Mouse (Mus musculus) ovary, postnatal 36 days (tissue): ENCODE data around the gene Taok3.

ENCODE experiments used
- DNase-seq: peaks from one replicate; pipeline ENCODE4 v3.0.0; 2022; ENCODE audit warnings: low spot score, mixed read lengths

The Taok3 gene

DNA sequence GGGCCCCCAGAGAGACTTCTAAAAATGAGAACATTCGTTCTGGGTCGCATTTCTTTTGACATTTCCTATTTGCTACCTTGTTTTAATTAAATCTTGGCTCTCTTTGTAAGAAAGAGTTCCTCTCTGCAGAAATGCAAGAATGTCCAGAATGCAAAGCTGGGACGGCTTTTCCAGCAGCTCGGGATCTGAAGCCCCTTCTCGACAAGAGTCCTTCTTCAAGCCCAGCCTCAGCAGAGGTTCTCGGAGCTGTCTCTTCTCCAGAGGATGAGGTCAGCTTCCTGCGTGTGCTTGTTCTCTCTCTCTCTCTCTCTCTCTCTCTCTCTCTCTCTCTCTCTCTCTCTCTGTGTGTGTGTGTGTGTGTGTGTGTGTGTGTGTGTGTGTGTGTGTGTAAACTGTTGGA lies 2.2 kb upstream of the Taok3 start:
- DNase-seq, result no peak

DNA sequence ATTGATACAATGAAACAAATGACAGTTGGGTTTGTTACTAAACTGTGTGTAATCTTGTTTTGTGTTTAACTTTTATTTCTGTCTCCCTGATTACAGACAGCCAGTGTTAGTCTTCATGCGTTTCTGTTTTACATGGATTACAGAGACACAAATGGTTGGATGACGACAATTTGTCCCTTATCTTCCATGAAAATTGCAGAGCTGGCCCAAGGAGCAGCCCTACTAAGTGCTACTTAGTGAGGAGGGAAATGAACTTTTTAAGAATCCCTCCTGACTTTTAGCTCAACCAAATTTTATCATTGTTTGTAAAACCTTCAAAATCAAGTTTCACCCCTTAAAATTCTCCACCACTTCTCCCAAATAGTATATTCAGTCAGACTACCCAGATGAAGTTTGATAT lies 1.7 kb upstream of the Taok3 start:
- DNase-seq, result no peak

DNA sequence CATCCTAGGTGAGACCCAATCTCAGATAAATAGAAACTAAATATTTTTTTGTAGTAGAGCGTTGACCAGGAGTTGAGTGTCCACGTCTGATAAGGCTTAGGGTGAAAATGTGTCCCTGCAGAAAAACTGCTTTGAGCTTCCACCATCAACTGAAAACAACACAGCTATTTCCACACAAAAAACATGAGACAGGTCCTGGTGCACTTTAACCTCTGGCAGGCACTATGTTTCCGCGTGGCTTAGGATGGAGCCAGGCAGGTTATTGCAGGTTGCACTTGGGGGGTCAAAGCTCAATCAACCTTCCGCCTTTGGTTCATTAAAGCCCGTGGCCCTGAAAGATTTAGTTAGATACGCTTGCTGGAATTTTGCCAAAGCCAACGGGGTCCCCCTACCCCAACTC lies 1.1 kb upstream of the Taok3 start:
- no peak for DNase-seq

DNA sequence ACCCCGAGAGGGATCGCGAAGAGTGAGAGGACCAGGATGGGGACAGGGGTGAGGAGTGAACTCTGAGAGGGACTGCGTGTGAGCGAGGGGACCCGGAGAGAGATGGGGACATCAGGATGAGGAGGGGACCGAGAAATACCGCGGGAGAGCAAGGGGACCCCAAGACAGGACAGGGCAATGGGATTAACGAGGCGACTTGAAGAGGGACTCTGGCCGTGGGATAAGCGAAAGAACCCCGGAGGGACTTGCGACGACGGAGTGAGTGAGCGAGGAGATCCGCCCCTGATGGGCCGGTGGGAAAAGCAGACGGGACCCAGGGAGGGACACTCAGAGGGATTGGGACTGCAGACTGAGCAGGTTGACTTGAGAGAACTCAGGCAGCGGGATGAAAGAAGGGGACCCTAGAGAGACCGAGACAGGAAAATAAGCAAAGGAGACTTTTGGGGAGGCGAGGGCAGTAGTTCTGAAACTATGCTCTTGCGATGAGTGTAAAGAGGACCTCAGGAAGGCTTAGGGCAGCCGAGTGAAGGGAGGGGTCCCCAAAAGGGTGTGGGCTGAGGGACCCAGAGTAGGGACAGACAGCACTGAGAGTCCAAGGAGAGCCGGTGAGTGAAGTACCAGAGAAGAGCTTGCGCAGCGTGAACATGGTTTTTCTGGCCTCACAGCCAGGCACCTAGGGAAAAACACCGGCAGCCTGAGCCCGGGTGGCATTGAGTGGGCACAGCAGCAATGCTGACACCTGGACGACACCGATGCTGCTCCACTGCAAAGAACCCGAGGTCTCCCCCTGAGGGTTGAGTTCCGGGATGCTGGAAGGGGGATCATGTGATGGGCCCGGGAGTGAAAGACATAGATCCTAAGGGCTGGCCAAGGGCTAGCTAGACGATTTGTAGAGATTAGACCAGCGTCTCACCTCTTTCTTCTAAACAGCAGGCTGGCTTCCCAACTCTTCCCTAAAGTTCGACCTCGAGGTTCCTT lies 849 bp downstream of the Taok3 start:
- DNase-seq, result peak; percentile 20

DNA sequence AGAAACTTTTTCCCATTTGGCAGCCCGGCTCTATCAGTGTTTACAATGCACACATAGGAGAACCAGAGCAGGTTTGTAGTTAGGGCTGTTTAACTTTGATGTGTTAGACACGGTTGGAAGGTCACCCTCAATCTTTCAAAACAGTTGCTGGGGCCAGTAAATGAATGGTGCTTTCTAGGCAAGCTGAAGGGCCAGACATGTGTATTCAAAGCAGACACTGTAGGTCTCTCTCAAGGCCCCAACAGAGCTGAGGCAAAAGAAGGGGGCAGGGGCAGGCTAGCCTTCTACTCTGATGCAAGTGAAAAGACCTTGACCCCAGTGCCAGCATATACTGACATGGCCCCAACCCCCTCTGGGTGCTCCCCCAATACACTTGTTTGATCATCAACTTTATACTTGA lies 1.7 kb downstream of the Taok3 start:
- DNase-seq, result no peak

DNA sequence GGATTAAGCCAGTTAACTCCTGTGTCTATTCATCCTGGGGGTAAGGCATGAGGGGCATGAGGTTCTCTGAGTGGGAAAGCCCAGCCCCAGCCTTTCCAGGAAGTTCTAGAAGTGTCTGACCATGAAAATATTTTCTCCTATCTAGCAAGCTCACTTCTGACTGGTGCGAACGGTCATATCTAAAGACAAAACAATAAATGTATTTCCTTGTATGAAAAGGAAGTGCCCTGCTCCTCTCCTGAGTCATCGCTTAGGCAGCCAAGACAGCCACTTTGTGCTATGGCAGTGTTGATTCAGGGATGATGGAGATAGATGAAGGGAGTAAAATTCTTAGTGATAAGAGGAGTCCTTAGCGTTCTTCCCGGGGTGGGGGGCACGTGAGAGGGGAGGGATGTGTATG lies 3.2 kb downstream of the Taok3 start:
- DNase-seq, result no peak

DNA sequence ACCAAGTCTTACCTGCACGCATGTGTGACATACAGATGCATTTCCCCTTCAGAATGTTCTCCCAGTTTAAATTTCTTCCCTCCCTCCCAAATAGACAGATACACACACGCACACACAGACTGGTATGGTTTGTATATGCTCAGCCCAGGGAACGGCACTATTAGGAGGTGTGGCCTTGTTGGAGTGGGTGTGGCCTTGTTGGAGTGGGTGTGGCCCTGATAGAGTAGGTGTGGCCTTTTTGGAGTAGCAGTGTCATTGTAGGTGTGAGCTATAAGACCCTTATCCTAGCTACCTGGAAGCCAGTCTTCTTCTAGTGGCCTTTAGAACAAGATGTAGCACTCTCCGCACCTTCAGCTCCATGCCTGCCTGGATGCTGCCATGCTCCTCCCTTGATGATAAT lies 3.9 kb downstream of the Taok3 start:
- DNase-seq, result no peak

DNA sequence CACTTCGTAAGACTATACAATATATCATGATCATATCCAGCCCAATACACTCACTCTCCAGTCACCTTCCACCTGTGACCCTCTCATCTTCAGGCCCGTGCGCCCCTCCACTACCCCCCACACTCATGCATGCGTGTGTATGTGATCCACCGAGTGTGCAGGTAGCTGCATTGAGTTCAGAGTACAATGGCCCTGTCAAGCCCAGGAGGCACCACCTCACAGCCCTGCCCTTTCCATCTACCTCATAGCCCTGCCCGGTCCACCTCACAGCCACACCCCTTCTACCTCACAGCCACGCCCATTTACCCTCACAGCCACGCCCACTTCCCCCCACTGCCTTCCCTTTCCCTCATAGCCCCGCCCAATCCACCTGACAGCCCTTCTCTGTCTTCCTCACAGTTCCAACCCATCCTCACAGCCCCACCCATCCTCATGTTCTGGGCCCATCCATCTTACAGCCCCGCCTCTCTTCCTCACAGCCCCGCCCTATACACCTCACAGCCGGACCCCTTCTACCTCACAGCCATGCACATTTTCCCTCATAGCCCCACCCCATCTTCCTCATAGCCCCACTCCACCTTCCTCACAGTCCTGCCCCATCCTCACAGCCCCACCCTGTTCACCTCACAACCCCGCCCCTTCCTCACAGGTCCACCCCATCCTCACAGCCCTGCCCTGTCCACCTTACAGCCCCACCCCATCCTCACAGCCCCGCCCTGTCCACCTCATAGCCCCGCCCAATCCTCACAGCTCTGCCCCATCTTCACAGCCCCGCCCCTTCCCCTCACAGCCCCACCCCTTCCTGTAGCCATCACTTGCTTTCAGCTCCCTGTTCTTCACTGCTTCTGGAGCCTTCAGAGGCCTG lies 5.8 kb downstream of the Taok3 start:
- no peak for DNase-seq

DNA sequence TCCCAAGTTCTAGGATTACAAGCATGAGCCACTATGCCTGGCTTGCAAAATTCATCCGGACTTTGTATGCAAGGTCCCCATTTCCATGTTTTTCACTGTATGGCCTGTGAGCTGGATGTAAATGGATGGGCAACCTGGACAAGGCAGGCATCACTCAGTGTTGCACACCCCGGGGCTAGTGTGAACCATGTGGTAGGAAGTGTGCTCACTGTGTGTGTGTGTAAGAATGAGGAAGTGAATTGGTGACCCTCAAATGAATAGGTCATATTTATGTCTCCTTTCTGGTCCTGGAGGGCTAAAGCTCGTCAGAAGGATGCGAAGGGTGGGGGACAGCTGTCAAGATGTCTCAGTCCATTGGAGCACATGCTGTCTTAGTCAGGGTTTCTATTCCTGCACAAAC lies 7.1 kb downstream of the Taok3 start:
- no peak for DNase-seq

DNA sequence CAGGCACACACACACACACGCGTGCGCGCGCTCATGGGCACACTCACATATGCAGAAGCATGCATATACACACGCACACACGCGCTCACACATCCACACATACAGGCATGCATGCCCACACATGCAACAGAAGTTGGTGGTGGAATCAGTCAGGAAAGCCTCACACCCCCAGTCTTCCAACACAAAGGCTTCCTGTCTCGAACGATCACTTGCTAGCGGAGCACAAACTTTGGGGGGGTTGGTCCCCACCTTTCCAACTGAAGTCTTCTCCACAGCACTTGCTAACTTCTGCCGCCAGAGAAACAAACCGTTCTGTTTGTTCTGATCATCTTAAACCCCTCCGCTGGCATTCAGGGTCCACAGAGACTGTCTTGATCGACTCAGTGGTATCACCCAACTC lies 10.8 kb downstream of the Taok3 start:
- no peak for DNase-seq

DNA sequence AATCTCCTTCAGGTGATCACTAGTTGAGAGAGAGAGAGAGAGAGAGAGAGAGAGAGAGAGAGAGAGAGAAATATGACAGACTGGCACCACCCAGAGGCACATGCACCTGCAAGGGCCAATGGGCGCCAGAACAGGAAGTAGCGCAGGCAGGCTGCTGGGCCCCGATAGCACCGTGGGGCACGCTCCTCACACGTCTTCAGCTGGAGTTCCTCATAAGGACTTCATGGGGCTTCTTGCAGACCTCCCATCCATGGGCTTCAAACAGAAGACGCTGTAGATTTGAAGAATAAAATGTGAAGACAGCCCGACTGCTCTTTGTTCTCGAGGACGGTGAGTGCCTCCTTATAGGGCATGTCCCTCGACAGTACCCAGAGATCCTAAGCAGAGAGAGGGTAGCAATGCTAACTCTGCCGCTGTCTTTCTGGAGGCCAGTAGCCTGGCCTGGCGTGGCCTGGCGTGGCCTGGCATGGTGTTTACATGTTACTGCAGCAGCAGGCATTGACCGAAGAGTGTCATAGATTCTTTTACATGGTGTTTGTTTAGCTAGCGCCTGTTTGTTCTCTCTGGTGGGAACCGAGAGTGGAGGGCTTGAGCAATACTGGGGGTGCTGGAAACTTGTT lies 13.6 kb downstream of the Taok3 start:
- no peak for DNase-seq

DNA sequence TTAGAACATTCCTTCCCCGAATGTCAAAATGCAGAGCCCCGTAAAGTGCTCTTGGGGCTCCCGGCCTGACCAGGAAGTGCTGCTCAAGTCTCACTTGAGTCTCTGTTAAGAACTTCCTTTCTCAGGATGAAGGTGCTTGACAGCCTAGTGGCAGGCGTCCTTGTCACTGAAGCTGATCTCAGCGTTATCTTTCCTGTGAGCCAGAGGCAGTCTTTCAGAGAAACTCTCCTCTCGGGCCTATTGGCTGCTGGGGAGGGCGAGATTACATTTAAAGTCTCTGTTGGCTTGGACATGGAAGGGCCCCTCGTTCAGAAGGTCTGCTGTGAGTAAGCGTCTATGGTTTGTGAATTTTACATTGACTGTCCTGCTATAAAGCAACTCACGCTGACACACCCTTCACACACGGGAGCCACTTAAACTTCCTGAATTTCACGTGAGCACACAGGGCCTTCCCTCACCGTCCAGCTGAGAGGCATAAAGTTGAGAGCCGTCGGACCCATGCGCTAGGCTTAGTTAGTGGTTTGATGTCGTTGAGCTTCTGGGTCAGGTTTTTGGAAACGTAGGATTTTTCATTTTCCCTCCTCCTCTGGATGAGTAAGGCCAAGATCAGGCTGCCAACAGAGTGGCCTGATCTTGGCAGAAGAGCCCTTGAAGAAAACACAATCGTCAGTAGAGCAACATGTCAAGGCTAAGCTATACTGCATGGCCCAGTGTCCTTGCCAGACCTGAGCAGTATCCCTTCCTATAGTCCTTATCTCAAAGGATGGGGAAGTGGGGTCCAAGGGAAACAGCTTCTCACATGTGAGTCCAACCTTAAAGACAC lies 14.3 kb downstream of the Taok3 start:
- no peak for DNase-seq

DNA sequence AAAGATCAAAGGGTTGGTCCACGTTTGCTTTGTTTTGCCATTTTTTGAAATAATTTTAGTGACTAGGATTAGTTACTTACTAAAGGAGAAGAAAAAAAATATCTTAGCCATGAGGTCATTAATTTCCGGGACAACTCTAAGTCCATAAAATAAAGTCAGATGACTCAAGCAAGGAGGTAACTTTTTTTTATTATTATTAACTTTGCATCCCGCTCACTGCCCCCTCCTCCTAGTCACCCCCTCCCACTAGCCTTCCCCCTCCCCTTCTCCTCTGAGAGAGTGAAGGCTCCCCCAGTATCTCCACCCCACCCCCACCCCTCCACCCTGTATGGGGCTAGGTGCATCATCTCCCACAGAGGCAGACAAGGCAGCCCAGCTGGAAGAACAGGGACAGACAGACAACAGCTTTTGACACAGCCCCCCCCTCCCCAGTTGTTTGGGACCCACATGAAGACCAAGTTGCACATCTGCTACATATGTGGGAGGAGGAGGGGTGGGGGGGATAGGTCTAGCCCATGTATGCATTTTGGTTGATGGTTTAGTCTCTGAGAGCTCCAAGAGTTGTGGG lies 15.0 kb downstream of the Taok3 start:
- DNase-seq, result no peak

DNA sequence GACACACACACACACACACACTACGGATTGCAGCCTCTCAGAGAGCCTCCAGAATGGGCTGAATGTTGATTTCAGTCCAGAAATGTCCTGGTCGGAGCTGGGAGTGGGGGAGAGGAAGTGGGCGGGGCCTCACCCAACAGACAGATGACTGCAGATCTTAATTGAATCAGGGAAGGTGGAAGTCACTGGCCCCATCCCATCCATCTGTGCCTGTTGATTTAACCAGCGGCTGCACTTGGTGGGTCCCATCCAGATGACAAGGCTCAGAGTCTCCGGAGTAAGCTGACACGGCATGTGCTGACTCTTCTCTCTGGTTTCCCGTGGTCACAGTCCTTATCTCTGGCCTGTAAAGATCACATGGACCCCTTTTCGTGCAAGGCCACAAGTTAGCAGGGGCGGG lies 15.9 kb downstream of the Taok3 start:
- no peak for DNase-seq

DNA sequence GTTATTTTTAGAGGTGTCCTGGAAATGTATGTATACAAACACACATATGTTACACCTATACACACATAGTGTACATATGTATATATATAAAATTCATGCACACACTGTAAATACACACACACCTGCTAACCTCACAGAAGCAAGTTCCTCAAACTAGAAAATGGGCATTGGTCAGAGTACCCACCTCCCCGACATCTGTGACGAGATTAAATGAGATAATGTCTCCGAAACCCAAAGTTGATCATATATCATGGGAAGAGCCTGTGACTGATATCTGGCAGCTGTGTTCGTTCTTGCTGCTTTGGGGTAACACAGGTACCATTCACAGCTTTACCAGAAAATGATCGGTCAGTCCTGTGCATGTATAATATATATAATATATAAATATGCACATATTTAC lies 16.6 kb downstream of the Taok3 start:
- DNase-seq, result no peak

DNA sequence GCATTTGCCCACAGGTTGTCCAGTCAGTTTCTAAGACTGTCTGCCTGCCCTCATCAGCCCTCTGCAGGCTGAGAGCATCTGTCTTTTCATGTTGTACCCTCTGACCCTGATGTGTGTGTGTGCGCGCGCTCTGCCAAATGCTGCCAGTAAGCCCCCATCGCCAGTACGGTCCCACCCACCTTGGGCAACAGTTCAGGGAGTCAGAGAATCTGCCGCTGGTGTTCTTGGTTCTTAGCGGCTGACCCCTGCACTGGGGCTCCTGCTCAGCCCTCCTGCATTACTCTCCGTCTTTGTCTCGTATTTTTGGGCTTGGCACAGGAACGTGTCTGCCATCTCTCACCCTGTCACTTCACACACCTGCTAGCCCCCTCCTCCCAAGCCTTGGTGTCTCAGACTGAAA lies 17.1 kb downstream of the Taok3 start:
- DNase-seq, result no peak

DNA sequence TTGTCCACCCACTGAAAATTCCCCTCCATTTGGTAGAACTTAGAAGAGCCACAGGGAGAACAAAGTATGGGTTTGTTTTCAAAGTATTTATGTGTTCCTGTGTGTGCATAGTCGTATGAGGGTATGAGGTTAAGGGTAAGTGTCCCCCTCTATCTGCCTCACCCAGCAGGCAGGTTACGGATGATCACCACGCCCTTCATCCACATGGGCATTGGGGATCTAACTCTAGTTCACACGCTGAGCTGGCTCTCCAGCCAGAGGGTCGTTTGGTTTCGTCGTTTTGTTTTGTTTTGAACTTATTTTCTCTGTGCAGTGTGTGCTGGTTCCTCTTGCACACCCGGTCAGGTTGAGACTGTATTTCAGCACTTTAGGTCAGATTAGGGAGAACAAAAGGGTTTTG lies 17.7 kb downstream of the Taok3 start:
- DNase-seq, result no peak

DNA sequence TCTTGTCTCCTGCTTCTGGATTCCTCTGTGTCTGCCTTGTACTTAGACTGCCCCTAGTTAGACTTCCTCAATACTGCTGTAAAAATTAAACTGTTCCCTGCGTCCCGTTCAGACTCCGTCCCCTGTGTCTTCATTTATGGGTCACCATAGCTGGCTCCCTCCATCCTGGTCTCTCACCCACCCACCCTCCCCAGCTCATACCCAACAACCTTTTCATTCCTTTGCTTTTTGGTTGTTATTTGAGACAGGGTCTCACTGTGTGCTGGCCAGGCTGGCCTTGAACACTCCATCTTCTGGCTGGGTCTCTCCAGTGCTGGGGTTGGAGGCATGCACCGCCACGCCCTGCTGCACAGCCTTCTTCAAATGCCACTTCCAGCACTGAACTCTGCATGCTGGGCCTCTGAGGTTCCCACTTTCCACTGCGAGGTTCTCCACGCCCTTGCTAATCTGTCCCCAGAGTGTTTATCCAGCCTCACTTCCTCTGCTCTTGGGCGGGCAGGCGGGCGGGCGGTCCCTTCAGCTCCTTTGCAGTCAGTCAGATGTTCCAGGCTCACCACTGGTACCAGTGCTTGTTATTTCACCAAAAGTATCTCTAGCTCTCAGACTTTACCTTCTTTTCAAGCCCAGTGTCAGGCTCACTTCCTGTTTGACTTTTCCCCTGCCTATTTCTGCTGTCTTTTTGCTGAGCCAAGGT lies 18.5 kb downstream of the Taok3 start:
- no peak for DNase-seq

DNA sequence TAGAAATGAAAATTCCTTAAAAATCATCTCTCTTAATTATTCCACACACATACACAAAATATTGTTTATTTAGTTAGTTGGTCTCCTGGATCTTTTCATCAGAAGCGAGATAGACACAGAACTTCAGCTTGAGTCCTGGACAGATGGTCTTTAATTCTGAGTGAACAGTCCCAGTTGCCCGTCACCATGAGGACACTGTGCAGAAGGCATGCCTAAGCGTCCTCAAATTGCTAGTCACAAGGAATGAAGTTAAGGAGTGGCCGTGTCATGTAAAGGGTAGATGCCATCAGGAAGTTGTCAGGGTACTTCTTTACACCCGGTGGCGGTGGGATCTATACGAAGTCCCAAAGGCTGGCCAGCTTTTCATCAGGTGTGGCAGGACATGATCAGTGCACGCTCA lies 19.9 kb downstream of the Taok3 start:
- no peak for DNase-seq

DNA sequence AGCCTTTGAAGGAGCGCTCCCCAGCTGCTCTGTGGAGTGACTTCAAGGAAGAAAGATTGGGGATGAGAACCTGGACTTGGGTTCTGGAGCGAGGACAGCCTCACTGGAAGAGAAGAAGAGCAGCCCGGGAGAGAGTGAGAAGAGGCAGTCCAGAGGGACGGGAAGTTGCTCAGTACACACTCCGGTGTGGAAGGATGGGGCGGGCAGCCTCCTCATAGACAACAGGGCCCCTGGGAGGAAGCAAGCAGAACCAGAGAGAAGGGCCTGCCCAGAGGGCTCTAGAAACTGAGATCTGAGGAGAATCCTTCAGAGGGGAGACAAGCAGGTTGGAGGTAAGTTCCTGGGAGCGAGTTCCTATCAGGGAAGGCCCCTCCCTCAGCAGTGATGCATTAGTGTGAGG lies 20.4 kb downstream of the Taok3 start:
- no peak for DNase-seq

DNA sequence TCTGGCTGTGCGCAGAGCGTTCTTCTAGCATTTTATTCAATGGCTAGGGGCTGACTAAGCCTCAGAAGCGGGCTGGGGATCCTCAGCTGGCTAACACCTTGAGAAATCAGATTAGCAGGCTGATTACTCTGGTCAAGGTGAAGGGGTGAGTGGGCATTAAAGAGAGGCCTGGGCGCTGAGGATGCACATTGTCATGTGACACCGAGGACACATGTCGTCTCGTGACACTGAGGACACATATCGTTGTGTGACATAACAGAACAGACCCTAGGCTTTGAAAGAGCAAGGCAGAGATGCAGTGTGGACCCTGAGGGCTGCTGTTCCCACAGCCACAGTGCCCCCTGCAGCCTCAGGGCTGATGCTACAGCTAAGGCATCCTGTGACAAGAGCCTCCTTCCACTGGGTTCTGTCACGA lies 23.8 kb downstream of the Taok3 start:
- no peak for DNase-seq
